Mouse (Mus musculus): ENCODE results near the gene Nabp2.

GRCm38 (mm10) chr10:128413076-128413475 lies 1.8 kb upstream of the Nabp2 start:
- TF ChIP-seq CTCF (IDR thresholded peaks at IDR 0.05; ENCODE audit: low read depth) = no peak
- no peak for TF ChIP-seq EP300 (IDR thresholded peaks at IDR 0.05; ENCODE audit: low read depth)

Data from liver, postnatal 0 days (tissue).